11 mouse cellular contexts compared by ENCODE assay signal in the genomic region with DNA sequence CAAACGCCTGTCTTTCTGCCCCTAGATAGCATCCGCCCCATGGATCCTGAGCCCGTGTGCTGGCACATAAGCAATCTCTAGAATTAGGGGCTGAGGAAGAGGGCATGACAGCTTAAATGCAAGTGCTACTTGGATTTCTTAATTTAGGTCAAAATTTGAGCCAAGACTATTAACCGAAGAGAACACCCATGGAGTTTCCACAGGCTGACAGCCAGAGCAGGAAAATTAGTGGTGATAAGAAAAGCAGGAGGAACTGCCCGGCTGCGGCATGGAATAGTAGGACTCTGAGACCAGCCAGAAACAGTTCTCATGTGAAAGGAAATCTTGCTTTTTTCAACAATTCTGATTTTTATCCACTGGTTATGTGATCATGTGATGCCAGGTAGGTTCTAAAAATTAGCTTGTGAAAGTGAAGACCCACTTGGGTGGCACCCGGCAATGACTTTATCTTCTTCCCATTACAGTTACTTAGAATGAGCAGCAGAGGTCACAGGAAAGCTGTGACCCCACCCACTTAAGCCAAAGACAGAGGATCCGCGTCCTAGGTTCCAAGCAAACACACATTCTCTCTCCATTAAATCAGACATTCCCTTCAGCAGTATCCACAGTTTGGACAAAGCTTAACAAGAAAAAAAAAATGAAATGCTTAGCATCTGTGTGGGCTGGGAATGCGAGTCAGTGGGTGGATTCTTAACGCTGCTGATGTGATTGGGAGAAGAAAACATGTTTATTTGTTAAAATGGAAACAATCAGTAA.
DNase-seq lines count a peak whose midpoint lies in the region; ATAC-seq and TF ChIP-seq lines count a peak whose summit lies in the region.
"Had no signal": no experiment of that assay in that cellular context is flagged by ENCODE, and none has a peak within 500 bp of the region (broad histone marks: within the 10 kb centered on the region; RNA-seq: fewer than 3 reads in every experiment).

No protein-coding gene starts in this region.

- 52% methylated on average over 11 of the region's 11 CpGs for WGBS in hindbrain, postnatal 0 days
- 76% methylated on average over 11 of the region's 11 CpGs for WGBS in hindbrain, embryonic 11.5 days
- WGBS in midbrain, embryonic 13.5 days: 73% methylated on average over 11 of the region's 11 CpGs

- no peaks in the 10 kb centered on the region for H3K4me1 ChIP-seq in hindbrain, postnatal 0 days (ENCODE audit: insufficient read depth, low read length)
- H3K4me1 ChIP-seq in hindbrain, embryonic 11.5 days (replicated peaks; ENCODE audit: control insufficient read depth, insufficient read depth, low read length): no peaks in the 10 kb centered on the region
- no peaks in the 10 kb centered on the region for H3K4me1 ChIP-seq in midbrain, embryonic 13.5 days (replicated peaks)

- no peaks in the 10 kb centered on the region for H3K27me3 ChIP-seq in hindbrain, postnatal 0 days (ENCODE audit: insufficient read depth, low read length)
- H3K27me3 ChIP-seq in hindbrain, embryonic 11.5 days (ENCODE audit: control insufficient read depth, insufficient read depth, low read length): no peaks in the 10 kb centered on the region
- H3K27me3 ChIP-seq in midbrain, embryonic 13.5 days: no peaks in the 10 kb centered on the region
- H3K27me3 ChIP-seq: limb, embryonic 13.5 days had no signal

- no peak overlapping the region for H3K9ac ChIP-seq in hindbrain, postnatal 0 days (replicated peaks; ENCODE audit: low read length)
- H3K9ac ChIP-seq in hindbrain, embryonic 11.5 days (ENCODE audit: low read depth, low read length): no peak overlapping the region
- no peak overlapping the region for H3K9ac ChIP-seq in midbrain, embryonic 13.5 days (replicated peaks)
- H3K9ac ChIP-seq: hindbrain, embryonic 14.5 days; limb, embryonic 13.5 days had no signal

- DNase-seq in hindbrain, postnatal 0 days (ENCODE audit: low spot score): peak; percentile 9
- no peak for DNase-seq in hindbrain, embryonic 11.5 days (ENCODE audit: low spot score)
- DNase-seq in brain, embryonic 14.5 days (ENCODE audit: low read depth): peak; percentile 17
- DNase-seq in heart, adult 9 months (ENCODE audit: low spot score in 2 of 2): peak; percentile 46 to 51
- peak; percentile 59 for DNase-seq in lung, postnatal 10 days
- no peak for DNase-seq in liver
- DNase-seq: cerebellum, adult 8-10 months had no signal

- H3K27ac ChIP-seq in hindbrain, postnatal 0 days: no peak overlapping the region
- H3K27ac ChIP-seq in hindbrain, embryonic 11.5 days (ENCODE audit: low read depth, low read length): no peak overlapping the region
- H3K27ac ChIP-seq in midbrain, embryonic 13.5 days: no peak overlapping the region
- H3K27ac ChIP-seq: hindbrain, embryonic 14.5 days; limb, embryonic 13.5 days had no signal

- peak overlapping the region; percentile 21 for H3K4me2 ChIP-seq in hindbrain, postnatal 0 days (ENCODE audit: low read depth, low read length)
- H3K4me2 ChIP-seq in hindbrain, embryonic 11.5 days (replicated peaks; ENCODE audit: low read depth, low read length): no peak overlapping the region
- no peak overlapping the region for H3K4me2 ChIP-seq in midbrain, embryonic 13.5 days (replicated peaks)
- H3K4me2 ChIP-seq: hindbrain, embryonic 14.5 days; limb, embryonic 13.5 days had no signal

- no peak for TF ChIP-seq CTCF in hindbrain, postnatal 0 days (IDR thresholded peaks at IDR 0.05; ENCODE audit: low read depth)
- TF ChIP-seq CTCF in brain, embryonic 14.5 days (IDR thresholded peaks at IDR 0.05; ENCODE audit: borderline replicate concordance, extremely low read depth, insufficient read depth, insufficient read length): no peak

- no peaks in the 10 kb centered on the region for H3K9me3 ChIP-seq in hindbrain, postnatal 0 days (ENCODE audit: low read length)
- no peaks in the 10 kb centered on the region for H3K9me3 ChIP-seq in hindbrain, embryonic 11.5 days (ENCODE audit: control insufficient read depth, low read length)
- no peaks in the 10 kb centered on the region for H3K9me3 ChIP-seq in midbrain, embryonic 13.5 days
- H3K9me3 ChIP-seq: limb, embryonic 13.5 days had no signal

- ATAC-seq in hindbrain, postnatal 0 days: no peak
- ATAC-seq in hindbrain, embryonic 11.5 days (ENCODE audit: low FRiP score): no peak
- ATAC-seq in midbrain, embryonic 13.5 days: no peak

- H3K36me3 ChIP-seq in hindbrain, postnatal 0 days (ENCODE audit: insufficient read depth, low read length): no peaks in the 10 kb centered on the region
- H3K36me3 ChIP-seq in hindbrain, embryonic 11.5 days (ENCODE audit: control insufficient read depth, insufficient read depth, low read length): no peaks in the 10 kb centered on the region
- H3K36me3 ChIP-seq in midbrain, embryonic 13.5 days: peaks cover 8% of the 10 kb centered on the region

- TF ChIP-seq POLR2A in brain, embryonic 14.5 days (IDR thresholded peaks at IDR 0.05; ENCODE audit: borderline replicate concordance, extremely low read depth, insufficient read depth, insufficient read length, poor library complexity, severe bottlenecking): no peak

- H3K4me3 ChIP-seq in hindbrain, postnatal 0 days (ENCODE audit: low read length): no peak overlapping the region
- H3K4me3 ChIP-seq in hindbrain, embryonic 11.5 days (ENCODE audit: low read depth, low read length): no peak overlapping the region
- no peak overlapping the region for H3K4me3 ChIP-seq in midbrain, embryonic 13.5 days (replicated peaks)
- H3K4me3 ChIP-seq: limb, embryonic 13.5 days; myocyte had no signal

Comparison
In these comparisons a context has a peak if more than half of its experiments do, and no peak if none do; other contexts are left out.
1. DNase-seq: peak in hindbrain, postnatal 0 days (single experiment), brain, embryonic 14.5 days (single experiment), heart, adult 9 months (2 of 2) and lung, postnatal 10 days (single experiment); none in hindbrain, embryonic 11.5 days (single experiment) and liver (single experiment).